Mouse (Mus musculus) splenic B cell, adult 2 months (primary cell): ENCODE results near the gene Ppp3ca.

Experiments used
- DNase-seq: peaks from one replicate; pipeline ENCODE4 v3.0.0-alpha.2; 2011; ENCODE audit warnings: low read depth, low spot score
- H3K27me3 ChIP-seq: 2 replicates; pipeline ENCODE4 v1.6.1; 2012; ENCODE audit warnings: mild to moderate bottlenecking, low read length, moderate library complexity, mixed read lengths; ENCODE audit not compliant: control insufficient read depth, poor library complexity, insufficient read depth, severe bottlenecking
- H3K36me3 ChIP-seq: 2 replicates; pipeline ENCODE4 v1.6.1; 2012; ENCODE audit warnings: mild to moderate bottlenecking, low read length, moderate library complexity, mixed read lengths; ENCODE audit not compliant: control insufficient read depth, poor library complexity, insufficient read depth, severe bottlenecking

Gene Ppp3ca

DNA sequence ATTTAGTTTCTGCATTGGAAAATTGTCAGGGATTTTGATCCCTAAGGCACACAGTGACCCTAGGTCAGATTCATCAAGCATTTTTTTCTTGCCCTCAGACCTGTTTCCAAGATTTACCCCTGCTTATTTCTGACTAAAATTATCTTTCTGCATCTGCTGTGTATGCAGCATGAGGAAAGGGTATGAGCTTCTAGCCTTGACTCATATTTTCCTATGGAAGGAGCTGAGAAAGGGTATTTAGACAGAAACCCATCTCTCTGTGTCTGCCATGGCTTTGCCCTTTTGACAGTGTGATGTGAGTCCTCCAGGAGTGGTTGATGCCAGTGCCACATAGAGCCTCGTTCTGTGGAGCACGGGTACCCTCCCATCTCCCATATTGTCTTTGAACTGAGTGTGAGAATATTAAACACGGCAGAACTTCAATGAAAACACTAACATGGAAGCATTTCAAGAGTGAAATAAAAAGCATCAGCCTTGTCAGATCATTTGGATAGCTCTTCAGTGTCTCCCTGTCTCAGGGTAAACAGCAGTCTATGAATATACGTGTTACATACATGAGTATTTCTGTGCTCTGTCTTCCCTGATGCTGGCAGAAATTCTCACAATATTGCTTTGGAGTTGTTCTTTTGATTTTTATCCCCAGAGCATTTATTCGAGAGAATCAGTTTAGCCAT lies 311.1 kb downstream of the Ppp3ca start:
- no peaks in the 10 kb centered on the region for H3K27me3 ChIP-seq

DNA sequence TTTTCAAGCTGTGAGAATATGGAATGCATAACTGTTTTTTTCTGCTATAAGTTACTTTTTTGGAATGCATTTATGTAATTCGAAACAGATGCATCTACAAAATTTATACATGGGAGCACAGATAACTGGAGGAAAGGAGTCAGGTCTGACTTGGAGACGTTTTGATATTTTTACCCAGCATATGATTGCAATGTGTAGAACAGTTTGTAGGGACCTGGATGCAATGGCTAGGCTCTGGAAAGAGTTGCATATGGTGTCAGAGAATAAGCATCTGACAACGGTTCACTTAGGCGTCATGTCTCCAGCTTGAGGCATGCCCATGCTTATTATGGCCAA lies 311.6 kb downstream of the Ppp3ca start:
- H3K27me3 ChIP-seq: no peaks in the 10 kb centered on the region
- no peaks in the 10 kb centered on the region for H3K36me3 ChIP-seq
- DNase-seq: no peak

More for the DNA sequence above, 311.1 kb downstream of the Ppp3ca start:
- no peak for DNase-seq
- H3K36me3 ChIP-seq: no peaks in the 10 kb centered on the region

DNA sequence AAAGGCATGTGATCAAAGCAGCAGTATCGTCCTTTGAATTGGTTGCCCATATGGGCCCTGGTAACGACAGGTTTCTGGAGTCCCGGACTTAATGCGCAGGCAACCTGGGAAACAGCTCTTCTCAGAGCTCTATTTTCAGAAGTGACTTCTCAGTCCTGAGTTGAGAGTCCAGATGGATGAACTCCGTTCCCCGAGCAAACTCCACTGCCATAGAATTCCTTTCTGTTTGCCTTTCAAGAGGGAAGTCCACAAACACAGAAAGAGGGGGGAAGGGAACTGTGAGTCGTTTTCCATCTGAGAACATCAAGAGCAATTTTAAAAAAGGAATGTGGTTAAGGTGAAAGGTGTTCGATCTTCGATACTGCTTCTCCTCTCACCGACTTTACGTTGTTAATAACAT lies 312.1 kb downstream of the Ppp3ca start:
- H3K27me3 ChIP-seq: no peaks in the 10 kb centered on the region
- no peak for DNase-seq

GRCm38 (mm10) chr3:136986096-136986881 lies 316.4 kb downstream of the Ppp3ca start:
- Histone ChIP-seq H3K27me3 (no peaks in the 10 kb centered on the region), H3K36me3 (no peaks in the 10 kb centered on the region)
- no peak for DNase-seq

More for the DNA sequence above, 312.1 kb downstream of the Ppp3ca start:
- no peaks in the 10 kb centered on the region for H3K36me3 ChIP-seq
